Mouse (Mus musculus) small intestine, adult 2 months (tissue): ENCODE data around the gene Dpp9.

ENCODE experiments used
- CTCF ChIP-seq: fragments of 200-500 bp; IDR thresholded peaks from 2 replicates; pipeline ENCODE4 v1.5.1; 2012; ENCODE audit warnings: low read depth, mild to moderate bottlenecking, control low read depth, inconsistent platforms, low read length, moderate library complexity, mixed read lengths; ENCODE audit not compliant: insufficient replicate concordance, insufficient read length; ENCODE audit errors: extremely low read depth
- POLR2A ChIP-seq: fragments of 200-500 bp; IDR thresholded peaks from 2 replicates; pipeline ENCODE4 v1.6.1; 2012; ENCODE audit warnings: low read depth, mild to moderate bottlenecking, control low read depth, inconsistent platforms, low read length, moderate library complexity

- TF ChIP-seq CTCF (no peak), POLR2A (no peak)
These were observed 78.7 kb downstream of the Dpp9 start, which contains the start of gene Sema6b for GRCm38 (mm10) chr17:56139858-56140595.
